Mouse (Mus musculus): ENCODE measurements around the gene Faim2.

- TF ChIP-seq CTCF (conservative IDR thresholded peaks at IDR 0.05; ENCODE audit: low read length) (no peak), POU5F1 (IDR thresholded peaks at IDR 0.05; ENCODE audit: borderline replicate concordance, low read length) (no peak), NANOG (IDR thresholded peaks at IDR 0.05; ENCODE audit: borderline replicate concordance, low read length) (no peak)
Measured at GRCm38 (mm10) chr15:99471677-99472063, 56.3 kb downstream of the Faim2 start.

Data from E14TG2a.4 (cell line).